Mouse (Mus musculus) thymus, adult 2 months (tissue): ENCODE measurements around the gene Tmsb15b2.

Source experiments
- CTCF ChIP-seq: fragments of 200-500 bp; IDR thresholded peaks from 2 replicates; pipeline ENCODE4 v1.5.1; 2012; ENCODE audit warnings: mild to moderate bottlenecking, control low read depth, low read length, moderate library complexity, borderline replicate concordance; ENCODE audit not compliant: control insufficient read depth, poor library complexity, insufficient read depth; ENCODE audit errors: extremely low read depth
- POLR2A ChIP-seq: fragments of 200-500 bp; IDR thresholded peaks from 2 replicates; pipeline ENCODE4 v1.6.1; 2012; ENCODE audit warnings: mild to moderate bottlenecking, low read length, control low read depth, moderate library complexity; ENCODE audit not compliant: control insufficient read depth, poor library complexity, insufficient read depth; ENCODE audit errors: extremely low read depth

DNA sequence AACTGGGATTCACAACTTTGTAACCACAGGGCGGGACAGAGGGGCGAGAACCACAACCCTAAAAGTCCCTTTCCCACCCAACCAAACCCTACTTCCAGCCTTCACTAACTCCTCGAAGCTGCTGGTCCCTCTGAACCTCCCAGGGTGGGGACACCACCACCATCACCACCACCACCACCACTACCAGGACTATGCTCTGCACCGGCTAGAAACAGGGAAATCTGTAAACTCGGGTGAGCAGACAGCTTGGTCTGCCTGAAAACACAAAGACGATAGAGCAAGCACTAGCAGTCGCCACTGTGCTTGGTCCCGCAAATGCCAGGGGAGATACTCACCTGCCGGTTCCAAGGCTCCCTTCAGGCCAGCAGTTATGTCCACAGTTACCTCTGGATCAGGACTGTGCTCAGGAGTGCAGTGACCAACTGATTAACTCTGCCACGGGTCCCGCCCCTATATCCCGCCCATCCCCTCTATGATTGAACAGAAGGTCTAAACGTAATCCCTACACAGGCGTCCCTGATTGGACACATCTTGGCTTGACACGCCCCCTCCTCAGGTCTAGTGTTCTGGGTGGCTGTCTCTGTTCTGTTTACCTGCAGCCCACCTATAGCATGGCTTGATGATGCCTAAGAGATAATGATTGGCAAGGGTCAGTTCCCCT lies 1.3 kb upstream of the Tmsb15b2 start, which contains the start of the genes Tmsb15l and Tmsb15b1:
- no peak for TF ChIP-seq POLR2A
- no peak for TF ChIP-seq CTCF
